Mouse (Mus musculus): ENCODE data around the gene Sowahc. TPM values are rescaled to one million over a fixed set of nuclear protein-coding genes. Genes with fewer than 3 reads are reported as not detected.

Gene Sowahc
- polyA plus RNA-seq, 1 experiment from 2014 or later: 6.3 TPM

GRCm38 (mm10) chr10:59229205-59229820 lies 7.6 kb downstream of the Sowahc start:
- Histone ChIP-seq H3K4me3 (no peak overlapping the region), H3K27ac (no peak overlapping the region), H3K9me3 (no peaks in the 10 kb centered on the region), H3K27me3 (ENCODE audit: insufficient read depth, poor library complexity, severe bottlenecking) (no peaks in the 10 kb centered on the region), H3K36me3 (no peaks in the 10 kb centered on the region), H3K4me1 (no peaks in the 10 kb centered on the region)
- no peak for DNase-seq (ENCODE audit: low spot score)
- 81% methylated on average over 4 of the region's 4 CpGs for WGBS

- DNase-seq (ENCODE audit: low spot score): no peak
- H3K27ac ChIP-seq: no peak overlapping the region
- H3K4me1 ChIP-seq: no peaks in the 10 kb centered on the region
- WGBS: 88% methylated on average over 2 of the region's 2 CpGs
- H3K27me3 ChIP-seq (ENCODE audit: insufficient read depth, poor library complexity, severe bottlenecking): no peaks in the 10 kb centered on the region
- H3K4me3 ChIP-seq: no peak overlapping the region
- no peaks in the 10 kb centered on the region for H3K9me3 ChIP-seq
- no peaks in the 10 kb centered on the region for H3K36me3 ChIP-seq
Observed at GRCm38 (mm10) chr10:59235227-59235626, 13.5 kb downstream of the Sowahc start.

- WGBS: 59% methylated on average over 4 of the region's 4 CpGs
- no peaks in the 10 kb centered on the region for H3K27me3 ChIP-seq (ENCODE audit: insufficient read depth, poor library complexity, severe bottlenecking)
- no peaks in the 10 kb centered on the region for H3K4me1 ChIP-seq
- H3K9me3 ChIP-seq: no peaks in the 10 kb centered on the region
- no peak overlapping the region for H3K27ac ChIP-seq
- H3K36me3 ChIP-seq: no peaks in the 10 kb centered on the region
- DNase-seq (ENCODE audit: low spot score): no peak
- H3K4me3 ChIP-seq: no peak overlapping the region
Observed at GRCm38 (mm10) chr10:59235847-59236246, 14.1 kb downstream of the Sowahc start.

- no peak overlapping the region for H3K4me3 ChIP-seq
- no peaks in the 10 kb centered on the region for H3K9me3 ChIP-seq
- no peak for DNase-seq (ENCODE audit: low spot score)
- H3K27ac ChIP-seq: no peak overlapping the region
- no peaks in the 10 kb centered on the region for H3K36me3 ChIP-seq
- WGBS: 75% methylated on average over 6 of the region's 6 CpGs
- H3K4me1 ChIP-seq: no peaks in the 10 kb centered on the region
- no peaks in the 10 kb centered on the region for H3K27me3 ChIP-seq (ENCODE audit: insufficient read depth, poor library complexity, severe bottlenecking)
Observed at GRCm38 (mm10) chr10:59236486-59236885, 14.7 kb downstream of the Sowahc start.

GRCm38 (mm10) chr10:59237757-59238156 lies 16.0 kb downstream of the Sowahc start:
- Histone ChIP-seq H3K4me1 (no peaks in the 10 kb centered on the region), H3K4me3 (no peak overlapping the region), H3K36me3 (no peaks in the 10 kb centered on the region), H3K27me3 (ENCODE audit: insufficient read depth, poor library complexity, severe bottlenecking) (no peaks in the 10 kb centered on the region), H3K9me3 (no peaks in the 10 kb centered on the region), H3K27ac (no peak overlapping the region)
- no peak for DNase-seq (ENCODE audit: low spot score)
- 43% methylated on average over 3 of the region's 3 CpGs for WGBS

- Histone ChIP-seq H3K27ac (no peak overlapping the region), H3K4me1 (no peaks in the 10 kb centered on the region), H3K4me3 (no peak overlapping the region), H3K9me3 (no peaks in the 10 kb centered on the region), H3K36me3 (no peaks in the 10 kb centered on the region), H3K27me3 (ENCODE audit: insufficient read depth, poor library complexity, severe bottlenecking) (no peaks in the 10 kb centered on the region)
- DNase-seq (ENCODE audit: low spot score): no peak
- 69% methylated on average over 3 of the region's 3 CpGs for WGBS
Observed at GRCm38 (mm10) chr10:59241141-59241541, 19.4 kb downstream of the Sowahc start.

GRCm38 (mm10) chr10:59249531-59249930 lies 27.8 kb downstream of the Sowahc start:
- H3K27me3 ChIP-seq (ENCODE audit: insufficient read depth, poor library complexity, severe bottlenecking): no peaks in the 10 kb centered on the region
- H3K27ac ChIP-seq: no peak overlapping the region
- no peaks in the 10 kb centered on the region for H3K9me3 ChIP-seq
- no peak overlapping the region for H3K4me3 ChIP-seq
- peaks cover 4% of the 10 kb centered on the region; the same call in 1 of the 2 replicates for H3K4me1 ChIP-seq
- H3K36me3 ChIP-seq: no peaks in the 10 kb centered on the region
- WGBS: 69% methylated on average over 3 of the region's 3 CpGs
- DNase-seq (ENCODE audit: low spot score): no peak

GRCm38 (mm10) chr10:59250679-59251078 lies 28.9 kb downstream of the Sowahc start:
- DNase-seq (ENCODE audit: low spot score): no peak
- Histone ChIP-seq H3K27ac (no peak overlapping the region), H3K4me3 (no peak overlapping the region), H3K36me3 (no peaks in the 10 kb centered on the region), H3K4me1 (peaks cover 12% of the 10 kb centered on the region; the same call in 1 of the 2 replicates), H3K27me3 (ENCODE audit: insufficient read depth, poor library complexity, severe bottlenecking) (no peaks in the 10 kb centered on the region), H3K9me3 (no peaks in the 10 kb centered on the region)
- WGBS: 84% methylated on average over 2 of the region's 2 CpGs

GRCm38 (mm10) chr10:59251980-59252379 lies 30.2 kb downstream of the Sowahc start:
- H3K36me3 ChIP-seq: no peaks in the 10 kb centered on the region
- no peaks in the 10 kb centered on the region for H3K9me3 ChIP-seq
- DNase-seq (ENCODE audit: low spot score): no peak
- H3K27me3 ChIP-seq (ENCODE audit: insufficient read depth, poor library complexity, severe bottlenecking): no peaks in the 10 kb centered on the region
- no peak overlapping the region for H3K27ac ChIP-seq
- no peak overlapping the region for H3K4me3 ChIP-seq
- H3K4me1 ChIP-seq: peaks cover 13% of the 10 kb centered on the region; the same call in 1 of the 2 replicates
- 40% methylated on average over 2 of the region's 2 CpGs for WGBS

- WGBS: 61% methylated on average over 8 of the region's 8 CpGs
- DNase-seq (ENCODE audit: low spot score): no peak
Observed at GRCm38 (mm10) chr10:59252396-59252795, 30.6 kb downstream of the Sowahc start.

GRCm38 (mm10) chr10:59253541-59254079 lies 31.9 kb downstream of the Sowahc start:
- WGBS: 71% methylated on average over 8 of the region's 8 CpGs

More at GRCm38 (mm10) chr10:59252396-59252795, 30.6 kb downstream of the Sowahc start:
- no peak overlapping the region for H3K27ac ChIP-seq
- H3K36me3 ChIP-seq: no peaks in the 10 kb centered on the region
- no peak overlapping the region for H3K4me3 ChIP-seq
- no peaks in the 10 kb centered on the region for H3K9me3 ChIP-seq
- H3K27me3 ChIP-seq (ENCODE audit: insufficient read depth, poor library complexity, severe bottlenecking): no peaks in the 10 kb centered on the region
- H3K4me1 ChIP-seq: peaks cover 13% of the 10 kb centered on the region; the same call in 1 of the 2 replicates

GRCm38 (mm10) chr10:59256533-59256932 lies 34.8 kb downstream of the Sowahc start:
- WGBS: 92% methylated on average over 2 of the region's 2 CpGs
- Histone ChIP-seq H3K27ac (no peak overlapping the region), H3K27me3 (ENCODE audit: insufficient read depth, poor library complexity, severe bottlenecking) (no peaks in the 10 kb centered on the region), H3K4me1 (peaks cover 13% of the 10 kb centered on the region; the same call in 1 of the 2 replicates), H3K9me3 (no peaks in the 10 kb centered on the region), H3K36me3 (no peaks in the 10 kb centered on the region), H3K4me3 (no peak overlapping the region)
- no peak for DNase-seq (ENCODE audit: low spot score)

More at GRCm38 (mm10) chr10:59253541-59254079, 31.9 kb downstream of the Sowahc start:
- Histone ChIP-seq H3K27ac (no peak overlapping the region), H3K4me1 (peaks cover 13% of the 10 kb centered on the region; the same call in 1 of the 2 replicates), H3K27me3 (ENCODE audit: insufficient read depth, poor library complexity, severe bottlenecking) (no peaks in the 10 kb centered on the region), H3K36me3 (no peaks in the 10 kb centered on the region), H3K4me3 (no peak overlapping the region), H3K9me3 (no peaks in the 10 kb centered on the region)
- DNase-seq (ENCODE audit: low spot score): no peak

GRCm38 (mm10) chr10:59259572-59259971 lies 37.8 kb downstream of the Sowahc start:
- Histone ChIP-seq H3K36me3 (no peaks in the 10 kb centered on the region), H3K27ac (no peak overlapping the region), H3K4me1 (peaks cover 13% of the 10 kb centered on the region; the same call in 1 of the 2 replicates), H3K9me3 (no peaks in the 10 kb centered on the region), H3K27me3 (ENCODE audit: insufficient read depth, poor library complexity, severe bottlenecking) (no peaks in the 10 kb centered on the region), H3K4me3 (no peak overlapping the region)
- WGBS: 85% methylated on average over 6 of the region's 6 CpGs
- no peak for DNase-seq (ENCODE audit: low spot score)
